39 mouse cellular contexts compared by ENCODE assay signal in the genomic region with DNA sequence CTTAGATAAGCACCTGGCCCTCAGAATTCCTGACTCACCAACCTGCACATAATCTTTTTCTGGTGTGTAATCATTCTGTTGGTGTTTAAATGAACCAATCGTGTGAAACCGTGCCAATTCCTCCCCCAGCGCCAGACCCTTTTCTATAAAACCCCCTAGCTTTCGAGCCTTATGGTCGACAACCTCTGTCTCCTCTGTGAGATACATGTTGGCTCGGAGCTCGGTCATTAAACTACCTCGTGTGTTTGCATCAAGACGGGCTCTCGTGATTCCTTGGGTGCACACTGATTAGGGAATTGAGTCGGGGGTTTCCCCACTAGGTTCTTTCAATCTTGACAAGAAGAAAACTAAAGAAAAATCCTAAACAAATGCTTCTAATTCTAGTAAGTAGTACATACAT. TPM values are rescaled to one million over a fixed set of nuclear protein-coding genes. Genes with fewer than 3 reads are reported as not detected.
"Had no signal": no experiment of that assay in that cellular context is flagged by ENCODE, and none has a peak within 500 bp of the region (broad histone marks: within the 10 kb centered on the region; RNA-seq: fewer than 3 reads in every experiment).

No protein-coding gene starts in this region.

- H3K27me3 ChIP-seq: embryonic facial prominence, embryonic 12.5 days; embryonic facial prominence, embryonic 13.5 days; embryonic facial prominence, embryonic 15.5 days; forebrain, embryonic 12.5 days; forebrain, embryonic 13.5 days; forebrain, embryonic 15.5 days had no signal

- ATAC-seq: forebrain, embryonic 13.5 days; forebrain, embryonic 14.5 days; forebrain, embryonic 15.5 days; forebrain, embryonic 16.5 days; forebrain, postnatal 0 days had no signal

- H3K9ac ChIP-seq: embryonic facial prominence, embryonic 12.5 days; embryonic facial prominence, embryonic 13.5 days; embryonic facial prominence, embryonic 15.5 days; forebrain, embryonic 12.5 days; forebrain, embryonic 13.5 days; forebrain, embryonic 15.5 days; forebrain, postnatal 0 days had no signal

- H3K4me2 ChIP-seq: embryonic facial prominence, embryonic 12.5 days; embryonic facial prominence, embryonic 13.5 days; embryonic facial prominence, embryonic 15.5 days; forebrain, embryonic 12.5 days; forebrain, embryonic 13.5 days; forebrain, embryonic 15.5 days; heart, embryonic 11.5 days had no signal

- H3K4me1 ChIP-seq: embryonic facial prominence, embryonic 10.5 days; embryonic facial prominence, embryonic 12.5 days; embryonic facial prominence, embryonic 13.5 days; embryonic facial prominence, embryonic 15.5 days; forebrain, embryonic 10.5 days; forebrain, embryonic 12.5 days; forebrain, embryonic 13.5 days; forebrain, embryonic 15.5 days; heart, embryonic 10.5 days had no signal

- H3K4me3 ChIP-seq: embryonic facial prominence, embryonic 10.5 days; embryonic facial prominence, embryonic 12.5 days; embryonic facial prominence, embryonic 13.5 days; embryonic facial prominence, embryonic 15.5 days; erythroblast, embryonic 14.5 days; forebrain, embryonic 10.5 days; forebrain, embryonic 12.5 days; forebrain, embryonic 13.5 days; forebrain, embryonic 15.5 days; gastrocnemius, adult 2 months; heart, embryonic 10.5 days had no signal

- H3K27ac ChIP-seq: embryonic facial prominence, embryonic 10.5 days; embryonic facial prominence, embryonic 12.5 days; embryonic facial prominence, embryonic 13.5 days; embryonic facial prominence, embryonic 15.5 days; forebrain, embryonic 10.5 days; forebrain, embryonic 12.5 days; forebrain, embryonic 13.5 days; forebrain, embryonic 15.5 days; gastrocnemius, adult 2 months; heart, embryonic 10.5 days had no signal

- DNase-seq: cerebellum, adult 9-10 months; cerebellum, adult 9-11 months; cerebellum, postnatal 10 days; cerebellum, postnatal 14 days; cerebellum, postnatal 25 days; cerebellum, postnatal 36 days; embryo, embryonic 11 days; forebrain, postnatal 0 days; gastrocnemius, adult 2 months; gastrocnemius, postnatal 10 days; gastrocnemius, postnatal 14 days; gastrocnemius, postnatal 25 days; gastrocnemius, postnatal 36 days; heart, adult 18-20 months had no signal

- H3K9me3 ChIP-seq: embryonic facial prominence, embryonic 10.5 days; embryonic facial prominence, embryonic 12.5 days; embryonic facial prominence, embryonic 13.5 days; embryonic facial prominence, embryonic 15.5 days; forebrain, embryonic 10.5 days; forebrain, embryonic 12.5 days; forebrain, embryonic 13.5 days; forebrain, embryonic 15.5 days; heart, embryonic 10.5 days had no signal

- H3K36me3 ChIP-seq: embryonic facial prominence, embryonic 10.5 days; embryonic facial prominence, embryonic 12.5 days; embryonic facial prominence, embryonic 13.5 days; embryonic facial prominence, embryonic 15.5 days; forebrain, embryonic 10.5 days; forebrain, embryonic 12.5 days; forebrain, embryonic 15.5 days; heart, embryonic 10.5 days had no signal

RNA-seq across cellular contexts. Expression of a gene that starts 13.0 kb away (rescaled TPM):
- total RNA-seq: common myeloid progenitor, adult 5-6 weeks; forebrain, postnatal 0 days; gastrocnemius, adult 18-20 months; gastrocnemius, adult 2 months; gastrocnemius, adult 8-10 months; gastrocnemius, postnatal 10 days; gastrocnemius, postnatal 14 days; gastrocnemius, postnatal 25 days; gastrocnemius, postnatal 36 days; gastrocnemius, postnatal 4 days; granulocyte monocyte progenitor cell, adult 5-6 weeks; heart, adult 18-20 months; heart, adult 8-10 months had no signal
- polyA plus RNA-seq: cortical plate, adult 2 months; embryonic facial prominence, embryonic 10.5 days; embryonic facial prominence, embryonic 11.5 days; embryonic facial prominence, embryonic 12.5 days; embryonic facial prominence, embryonic 13.5 days; embryonic facial prominence, embryonic 14.5 days; embryonic facial prominence, embryonic 15.5 days; erythroblast, embryonic 14.5 days; forebrain, embryonic 10.5 days; forebrain, embryonic 11.5 days; forebrain, embryonic 12.5 days; forebrain, embryonic 13.5 days; forebrain, embryonic 14.5 days; forebrain, embryonic 15.5 days; forebrain, embryonic 16.5 days; forebrain, postnatal 0 days; frontal cortex, adult 2 months; gonadal fat pad, adult 2 months; heart, embryonic 10.5 days; heart, embryonic 11.5 days had no signal
